Mouse (Mus musculus) kidney, postnatal 0 days (tissue): Measurements from ENCODE around the gene March9. TPM values are rescaled to one million over a fixed set of nuclear protein-coding genes. Genes with fewer than 3 reads are reported as not detected.

ENCODE experiments used
- ATAC-seq: fragments of 200-750 bp; cut with Nextera tagmentation; replicated peaks from 2 replicates; pipeline ENCODE4 v1.8.0; 2017; ENCODE audit warnings: low read depth, moderate number of reproducible peaks, moderate TSS enrichment, moderate library complexity; ENCODE audit not compliant: low FRiP score
- DNase-seq: peaks from one replicate; pipeline ENCODE4 v3.0.0-alpha.2; 2016; ENCODE audit warnings: low spot score
- H3K27ac ChIP-seq: fragments of 300-500 bp; sonication (generic); 2 replicates; pipeline ENCODE4 v1.5.1; 2014; ENCODE audit warnings: mild to moderate bottlenecking
- H3K27me3 ChIP-seq: fragments of 300-500 bp; sonication (generic); 2 replicates; pipeline ENCODE4 v1.6.1; 2014; ENCODE audit warnings: low read length, mixed read lengths; ENCODE audit not compliant: insufficient read depth
- H3K36me3 ChIP-seq: fragments of 300-500 bp; sonication (generic); 2 replicates; pipeline ENCODE4 v1.6.1; 2014; ENCODE audit warnings: low read length, mixed read lengths; ENCODE audit not compliant: insufficient read depth
- H3K4me1 ChIP-seq: fragments of 300-500 bp; sonication (generic); replicated peaks from 2 replicates; pipeline ENCODE4 v1.6.1; 2014; ENCODE audit warnings: antibody characterized with exemption, low read length, mixed read lengths; ENCODE audit not compliant: insufficient read depth
- H3K4me2 ChIP-seq: fragments of 300-500 bp; sonication (generic); 2 replicates; pipeline ENCODE4 v1.6.1; 2014; ENCODE audit warnings: mild to moderate bottlenecking, low read length, moderate library complexity, mixed read lengths
- H3K4me3 ChIP-seq: fragments of 300-500 bp; sonication (generic); replicated peaks from 2 replicates; pipeline ENCODE4 v1.5.1; 2014; ENCODE audit warnings: low read depth, low read length
- H3K9ac ChIP-seq: fragments of 300-500 bp; sonication (generic); 2 replicates; pipeline ENCODE4 v1.6.1; 2014; ENCODE audit warnings: low read depth, low read length
- H3K9me3 ChIP-seq: fragments of 300-500 bp; sonication (generic); replicated peaks from 2 replicates; pipeline ENCODE4 v1.6.1; 2016; ENCODE audit warnings: low read length, inconsistent platforms, mixed read lengths
- CTCF ChIP-seq: IDR thresholded peaks from 2 replicates; pipeline ENCODE4 v1.5.1; 2016; ENCODE audit warnings: antibody characterized with exemption, low read depth, mild to moderate bottlenecking, moderate library complexity
- WGBS: fragments of 180-500 bp; shearing (Covaris S2); extraction: QIAGEN DNeasy Blood & Tissue Kit; methylation state at CpG from one replicate; pipeline ENCODE4 v1.1.7; 2014; 5-methylcytosine and 5-hydroxymethylcytosine counted together
- polyA plus RNA-seq: library from polyadenylated mRNA; unstranded; fragments of >200 nt; fragmentation: Nextera tagmentation; extraction: Ambion mirVana; gene quantifications from 2 replicates; pipeline ENCODE4 v1.2.1, GENCODE M21; 2015

March9 gene
- polyA plus RNA-seq, 1 experiment from 2014 or later = 1.9 TPM

GRCm38 (mm10) chr10:127099868-127100267 lies 39.9 kb upstream of the March9 start:
- DNase-seq (no peak), ATAC-seq (no peak)
- peaks cover 19% of the 10 kb centered on the region; the same call in 1 of the 2 replicates for H3K36me3 ChIP-seq
- H3K4me1 ChIP-seq = no peaks in the 10 kb centered on the region
- H3K4me2 ChIP-seq = no peak overlapping the region
- no peaks in the 10 kb centered on the region for H3K27me3 ChIP-seq
- H3K4me3 ChIP-seq = no peak overlapping the region
- H3K27ac ChIP-seq = no peak overlapping the region
- TF ChIP-seq CTCF = no peak
- no peaks in the 10 kb centered on the region for H3K9me3 ChIP-seq
- WGBS = 92% methylated on average over 15 of the region's 15 CpGs
- H3K9ac ChIP-seq = no peak overlapping the region

GRCm38 (mm10) chr10:127099191-127099590 lies 39.2 kb upstream of the March9 start:
- no peak overlapping the region for H3K9ac ChIP-seq
- no peaks in the 10 kb centered on the region for H3K4me1 ChIP-seq
- H3K36me3 ChIP-seq = peaks cover 19% of the 10 kb centered on the region; the same call in 1 of the 2 replicates
- no peaks in the 10 kb centered on the region for H3K27me3 ChIP-seq
- no peak overlapping the region for H3K27ac ChIP-seq
- no peak overlapping the region for H3K4me2 ChIP-seq
- no peak for TF ChIP-seq CTCF
- DNase-seq = no peak
- no peaks in the 10 kb centered on the region for H3K9me3 ChIP-seq
- WGBS = 90% methylated on average over 9 of the region's 10 CpGs
- H3K4me3 ChIP-seq = no peak overlapping the region
- no peak for ATAC-seq

- no peak overlapping the region for H3K4me2 ChIP-seq
- no peak for TF ChIP-seq CTCF
- H3K36me3 ChIP-seq = peaks cover 19% of the 10 kb centered on the region; the same call in 1 of the 2 replicates
- H3K27ac ChIP-seq = no peak overlapping the region
- H3K4me1 ChIP-seq = no peaks in the 10 kb centered on the region
- 81% methylated on average over 20 of the region's 20 CpGs for WGBS
- no peaks in the 10 kb centered on the region for H3K27me3 ChIP-seq
- ATAC-seq (no peak), DNase-seq (no peak)
- no peak overlapping the region for H3K9ac ChIP-seq
- H3K9me3 ChIP-seq = no peaks in the 10 kb centered on the region
- H3K4me3 ChIP-seq = no peak overlapping the region
Observed at GRCm38 (mm10) chr10:127098514-127098913, 38.5 kb upstream of the March9 start.

- ATAC-seq (no peak), DNase-seq (peak; percentile 28)
- H3K4me1 ChIP-seq = peaks cover 16% of the 10 kb centered on the region
- H3K4me3 ChIP-seq = no peak overlapping the region
- no peak overlapping the region for H3K27ac ChIP-seq
- no peak overlapping the region for H3K4me2 ChIP-seq
- peaks cover 19% of the 10 kb centered on the region; the same call in 1 of the 2 replicates for H3K36me3 ChIP-seq
- 26% methylated on average over 7 of the region's 7 CpGs for WGBS
- no peak for TF ChIP-seq CTCF
- no peaks in the 10 kb centered on the region for H3K9me3 ChIP-seq
- H3K27me3 ChIP-seq = peaks cover 29% of the 10 kb centered on the region
- no peak overlapping the region for H3K9ac ChIP-seq
Observed at GRCm38 (mm10) chr10:127094382-127094802, 34.4 kb upstream of the March9 start.

- DNase-seq (no peak), ATAC-seq (no peak)
- Histone ChIP-seq H3K27me3 (peaks cover 32% of the 10 kb centered on the region), H3K4me3 (no peak overlapping the region), H3K27ac (no peak overlapping the region), H3K9me3 (no peaks in the 10 kb centered on the region), H3K36me3 (peaks cover 15% of the 10 kb centered on the region; the same call in 1 of the 2 replicates), H3K4me1 (peaks cover 16% of the 10 kb centered on the region), H3K9ac (no peak overlapping the region), H3K4me2 (no peak overlapping the region)
- 59% methylated on average over 4 of the region's 4 CpGs for WGBS
- TF ChIP-seq CTCF = no peak
Observed at GRCm38 (mm10) chr10:127092742-127093141, 32.8 kb upstream of the March9 start.

- 0 out of 2 replicates have a peak, but pooled peaks have one; percentile 2 for TF ChIP-seq CTCF
- no peaks in the 10 kb centered on the region for H3K9me3 ChIP-seq
- peaks cover 16% of the 10 kb centered on the region for H3K4me1 ChIP-seq
- WGBS = 10% methylated on average over 51 of the region's 51 CpGs
- peaks cover 32% of the 10 kb centered on the region for H3K27me3 ChIP-seq
- H3K4me3 ChIP-seq = peak overlapping the region; percentile 13; the same call in 1 of the 2 replicates
- ATAC-seq = peak; percentile 22; the same call in 1 of the 2 replicates
- H3K36me3 ChIP-seq = peaks cover 9% of the 10 kb centered on the region; the same call in 1 of the 2 replicates
- H3K27ac ChIP-seq = no peak overlapping the region
- H3K4me2 ChIP-seq = peak overlapping the region; percentile 42
- no peak overlapping the region for H3K9ac ChIP-seq
- no peak for DNase-seq
Observed at GRCm38 (mm10) chr10:127091507-127092396, 31.8 kb upstream of the March9 start.
